Mouse (Mus musculus): ENCODE results near the gene Gna15.

DNA sequence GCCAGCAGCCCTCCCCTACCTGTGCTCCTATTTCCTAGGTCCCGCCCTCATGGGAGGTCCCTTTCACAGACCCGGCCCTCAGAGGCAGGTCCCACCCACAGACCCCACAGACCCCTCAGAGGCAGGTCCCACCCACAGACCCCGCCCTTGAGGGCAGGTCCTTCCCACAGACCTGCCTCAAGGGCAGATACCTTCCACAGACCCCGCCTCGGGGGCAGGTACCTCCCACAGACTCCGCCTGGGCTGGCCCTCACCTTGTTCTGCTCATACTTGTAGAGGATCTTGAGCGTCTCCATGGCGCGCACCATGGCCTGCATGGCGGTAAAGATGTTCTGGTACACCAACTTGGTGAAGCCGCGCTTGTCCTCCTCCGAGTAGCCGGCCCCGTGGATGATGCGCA is 10.8 kb upstream of the Gna15 start:
- no peak for TF ChIP-seq CTCF (IDR thresholded peaks at IDR 0.05; ENCODE audit: low read depth)
- no peak for TF ChIP-seq EP300 (IDR thresholded peaks at IDR 0.05; ENCODE audit: low read depth)

Data from liver, postnatal 0 days (tissue).